Mouse (Mus musculus): ENCODE results near the gene Hoxa10.

The Hoxa10 gene

GRCm38 (mm10) chr6:52262463-52263320 lies 22.0 kb upstream of the Hoxa10 start:
- DNase-seq: peak in 1 of 2 experiments; percentile 48

GRCm38 (mm10) chr6:52261751-52262462 lies 21.3 kb upstream of the Hoxa10 start:
- DNase-seq: no peak

DNA sequence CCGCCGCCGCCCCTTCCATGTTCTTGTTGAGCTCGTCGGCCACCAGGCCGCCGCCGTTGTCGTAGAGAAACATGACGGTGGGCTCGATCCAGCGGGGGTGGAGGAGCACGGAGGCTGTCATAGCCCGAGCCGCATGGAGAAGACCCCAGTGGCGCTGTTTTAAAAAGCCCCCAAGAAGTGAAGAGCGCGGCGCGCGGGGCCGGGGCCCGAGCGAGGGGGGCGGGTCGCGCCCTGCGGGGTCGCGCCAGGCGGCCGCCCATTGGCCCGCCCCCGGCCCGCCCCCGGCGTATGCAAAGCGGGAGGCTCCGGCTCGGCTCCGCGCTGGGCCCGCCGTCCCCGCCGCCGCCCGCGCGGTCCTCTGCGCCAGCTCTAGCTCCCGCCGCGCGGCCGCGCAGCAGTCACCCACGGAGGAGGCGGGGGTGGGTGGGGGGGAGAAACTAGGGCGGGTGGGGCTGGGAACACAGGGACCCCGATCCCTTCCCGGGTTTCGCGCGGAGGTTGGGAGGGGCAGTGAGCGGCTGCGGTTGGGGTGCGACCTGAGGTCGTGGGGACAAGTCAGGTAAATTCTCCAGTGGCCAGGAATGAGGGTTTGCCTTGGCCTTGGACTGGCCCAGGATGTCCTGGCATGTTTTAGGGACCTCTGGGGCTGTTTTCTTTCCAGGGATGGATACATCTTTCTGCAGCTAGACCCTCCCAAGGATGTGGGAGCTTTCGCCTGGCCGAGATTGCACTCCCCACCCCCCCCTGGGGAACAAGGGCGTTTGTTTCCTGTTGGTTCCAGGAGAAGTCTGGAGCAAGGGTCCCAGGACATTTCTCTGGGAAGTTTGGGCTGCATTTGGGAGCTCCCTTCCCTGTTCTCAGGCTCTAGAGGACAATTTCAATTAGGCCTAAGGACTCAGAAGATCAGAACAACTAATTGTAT lies 20.3 kb upstream of the Hoxa10 start, which contains the start of gene Hoxa13:
TSS of gene Hoxa13 (minus strand) at position 227 of the 922 bp plus-strand sequence.
- DNase-seq: peak; percentile 55 to 68

- DNase-seq: peak in 1 of 2 experiments; percentile 55
These were observed 19.2 kb upstream of the Hoxa10 start for GRCm38 (mm10) chr6:52259811-52260261.

DNA sequence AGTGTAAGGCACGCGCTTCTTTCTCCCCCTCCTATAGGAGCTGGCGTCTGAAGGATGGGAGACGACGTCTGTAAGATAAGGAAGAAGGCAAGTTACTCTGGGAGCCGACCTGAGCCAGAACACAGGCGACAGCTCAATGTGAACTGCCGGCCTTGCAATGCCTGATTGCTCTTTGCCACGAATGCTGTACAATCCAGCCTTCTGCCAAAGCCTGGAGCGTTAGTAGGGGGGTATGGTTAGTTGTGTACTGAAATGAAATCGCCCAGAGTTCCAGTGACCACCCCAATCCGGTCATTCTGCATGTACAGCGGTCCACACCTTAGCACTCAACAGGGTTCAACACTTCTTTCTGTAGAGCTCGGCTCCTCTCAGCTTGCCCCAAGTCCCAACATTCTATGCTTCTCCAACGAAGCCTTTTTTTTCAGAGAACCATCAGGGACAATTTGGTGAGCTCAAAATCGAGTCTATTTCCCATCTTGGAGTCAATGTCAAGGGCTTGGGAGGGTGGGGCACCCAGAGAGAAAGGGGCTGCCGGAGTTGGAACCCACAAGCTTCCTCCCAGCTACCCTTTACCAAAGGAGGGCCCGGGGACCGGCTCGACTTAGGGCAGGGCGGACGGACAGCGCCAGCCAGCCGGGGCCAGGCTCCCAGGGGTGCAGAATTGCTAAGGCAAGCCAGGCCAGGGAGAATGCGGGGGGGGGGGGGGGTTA lies 18.6 kb upstream of the Hoxa10 start:
- peak in 1 of 2 experiments; percentile 56 for DNase-seq

DNA sequence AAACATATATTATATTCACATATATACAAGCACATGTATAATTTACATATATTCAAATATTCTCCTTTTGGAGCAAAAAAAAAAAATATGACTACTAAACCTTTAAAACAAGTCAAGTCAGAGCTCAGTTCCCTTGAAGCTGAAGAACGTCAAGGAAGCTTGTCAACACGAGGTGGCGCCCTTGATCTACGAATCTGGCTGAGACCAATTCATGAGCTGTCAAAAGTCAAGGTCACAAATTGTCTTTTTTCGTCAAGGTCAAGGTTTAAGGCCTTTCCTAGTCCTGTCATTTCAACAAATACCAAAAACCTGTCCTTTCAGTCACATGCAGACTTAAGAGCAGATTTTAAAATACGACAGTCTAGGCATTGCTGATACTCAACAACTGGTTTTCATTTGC lies 16.3 kb upstream of the Hoxa10 start:
- DNase-seq: peak; percentile 93 to 94

DNA sequence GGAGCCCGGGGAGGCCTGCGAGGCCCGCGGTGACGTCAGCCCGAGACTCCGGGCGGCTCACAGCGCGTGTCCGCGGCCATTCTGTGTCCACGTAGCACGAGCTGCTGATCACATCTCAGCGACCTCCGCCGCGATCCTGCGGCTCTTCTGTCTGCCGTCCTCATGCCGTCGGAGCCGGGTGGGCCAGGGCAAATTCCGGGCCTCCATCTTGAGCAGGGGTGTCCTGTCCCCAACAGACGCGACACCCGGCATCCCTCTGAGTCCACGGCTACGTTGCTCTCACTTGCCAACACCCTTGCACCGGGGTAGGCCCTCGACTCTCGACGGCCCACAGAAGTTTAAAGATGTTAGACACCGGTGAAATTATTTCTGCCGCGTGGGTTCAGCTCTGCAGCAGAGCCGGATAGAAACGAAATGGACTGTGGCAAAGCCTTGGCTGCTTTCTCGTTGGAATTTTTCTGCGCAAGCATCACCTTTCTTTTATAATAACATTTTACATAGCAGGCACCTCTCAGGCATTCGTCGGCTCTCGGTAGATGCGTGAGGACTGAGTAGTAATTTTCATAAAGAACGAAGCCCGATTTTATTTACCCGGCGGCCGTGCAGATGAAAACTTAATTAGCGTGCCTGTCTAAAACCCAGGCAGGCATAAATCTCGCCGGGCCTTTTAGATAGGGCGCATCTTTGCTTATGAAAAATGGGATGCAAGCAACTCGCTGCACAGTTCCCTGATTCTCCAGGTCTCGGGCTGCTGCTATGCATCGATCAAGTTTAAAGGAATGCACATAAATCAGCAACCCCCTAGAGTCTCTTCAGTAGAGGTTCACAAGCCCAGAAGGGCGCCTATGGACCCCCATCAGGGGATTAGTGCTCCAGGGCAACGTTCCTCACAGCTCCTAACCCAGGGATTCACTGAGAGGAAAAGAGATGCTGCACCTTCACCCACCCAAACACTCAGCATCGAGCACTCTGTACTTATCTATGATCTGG lies 13.2 kb upstream of the Hoxa10 start:
- DNase-seq: peak; percentile 49 to 60

DNA sequence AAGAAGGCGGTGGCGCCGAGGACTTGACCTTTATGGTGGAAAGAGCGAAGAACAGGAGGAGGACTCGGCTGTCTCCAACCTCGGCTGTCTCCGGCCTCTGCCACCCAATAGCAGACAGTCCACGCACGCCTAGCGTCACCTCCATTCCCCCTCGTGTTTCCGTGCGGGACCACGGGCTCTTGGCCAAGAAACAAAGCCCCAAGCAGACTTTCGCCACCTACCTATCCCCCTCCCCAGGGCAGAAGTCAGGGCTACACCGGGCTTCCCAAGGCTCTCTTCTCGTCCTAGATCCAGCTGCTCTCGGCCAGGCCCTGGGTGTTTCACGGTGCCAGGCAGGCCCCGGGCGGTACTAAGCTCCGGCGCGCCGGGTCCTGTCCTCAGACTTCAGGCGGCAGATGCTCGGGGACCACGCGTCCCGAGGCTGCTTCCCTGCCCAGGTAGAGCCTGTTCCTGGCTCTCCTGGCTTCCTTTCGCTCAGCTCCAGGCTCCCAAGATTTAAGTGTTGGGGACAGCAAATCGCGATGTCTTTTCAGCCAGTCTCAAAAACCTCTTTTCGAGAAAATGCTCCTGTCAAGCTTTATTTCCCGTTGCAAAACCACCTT lies 12.2 kb upstream of the Hoxa10 start:
- DNase-seq: peak in 1 of 2 experiments; percentile 55

GRCm38 (mm10) chr6:52252016-52252774 lies 11.5 kb upstream of the Hoxa10 start:
- DNase-seq: no peak

DNA sequence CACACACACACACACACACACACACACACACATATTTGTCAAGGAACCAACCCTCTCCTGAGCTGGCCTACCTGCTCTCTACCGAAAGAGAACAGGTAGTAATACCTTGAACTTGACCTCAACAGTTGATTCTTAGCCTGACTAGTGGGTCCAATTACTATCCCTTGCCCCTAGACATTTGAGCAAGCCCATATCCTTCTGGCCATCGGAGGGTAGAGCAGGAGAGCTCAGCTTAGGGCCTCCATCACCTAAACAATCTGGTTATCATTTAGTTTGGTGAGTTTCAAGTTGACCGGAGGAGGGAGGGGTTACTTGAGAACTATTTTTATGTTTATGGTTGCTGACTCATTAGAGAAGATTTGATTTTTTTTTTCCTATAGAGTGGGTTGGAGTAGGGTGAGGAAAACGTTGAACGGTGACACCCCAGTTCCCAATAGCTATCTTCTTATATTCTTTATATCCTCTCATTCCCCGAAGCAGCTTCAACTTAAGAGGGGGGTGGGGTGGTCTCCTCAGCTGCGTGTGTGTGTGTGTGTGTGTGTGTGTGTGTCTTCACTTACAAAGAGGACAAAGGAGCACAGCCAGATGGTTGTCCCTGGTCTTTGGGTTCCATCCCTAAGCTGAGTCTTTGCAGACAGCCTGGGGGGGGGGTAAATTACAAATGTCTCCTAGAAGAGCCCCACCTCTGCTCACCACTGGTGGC lies 10.7 kb upstream of the Hoxa10 start:
- no peak for DNase-seq

- no peak for DNase-seq
These were observed 9.2 kb upstream of the Hoxa10 start for GRCm38 (mm10) chr6:52249826-52250225.

GRCm38 (mm10) chr6:52249415-52249738 lies 8.7 kb upstream of the Hoxa10 start:
- DNase-seq: no peak

- peak; percentile 57 to 71 for DNase-seq
These were observed 8.2 kb upstream of the Hoxa10 start for GRCm38 (mm10) chr6:52248638-52249414.

GRCm38 (mm10) chr6:52247766-52248637 lies 7.3 kb upstream of the Hoxa10 start:
- peak; percentile 62 to 76 for DNase-seq

DNA sequence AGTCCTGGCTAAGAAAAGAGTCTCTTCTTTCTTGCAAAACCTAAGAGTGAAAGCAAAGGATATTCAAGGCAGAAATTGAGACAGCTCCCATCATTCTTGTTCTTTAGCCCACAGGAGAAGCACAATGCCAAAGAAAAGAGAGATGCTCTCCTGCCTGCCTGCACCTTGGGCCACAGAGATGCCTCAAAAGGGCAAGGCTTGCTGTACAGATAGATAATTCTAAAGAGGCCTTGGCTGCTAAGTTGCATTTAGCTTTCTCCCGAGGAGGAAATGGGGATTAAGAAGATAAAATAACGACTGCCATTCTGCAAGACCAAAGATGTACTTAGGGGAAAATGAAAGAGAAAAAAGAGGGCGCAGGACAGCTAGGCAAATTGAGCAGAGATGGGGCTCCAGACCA lies 6.3 kb upstream of the Hoxa10 start:
- peak; percentile 17 to 49 for DNase-seq

DNA sequence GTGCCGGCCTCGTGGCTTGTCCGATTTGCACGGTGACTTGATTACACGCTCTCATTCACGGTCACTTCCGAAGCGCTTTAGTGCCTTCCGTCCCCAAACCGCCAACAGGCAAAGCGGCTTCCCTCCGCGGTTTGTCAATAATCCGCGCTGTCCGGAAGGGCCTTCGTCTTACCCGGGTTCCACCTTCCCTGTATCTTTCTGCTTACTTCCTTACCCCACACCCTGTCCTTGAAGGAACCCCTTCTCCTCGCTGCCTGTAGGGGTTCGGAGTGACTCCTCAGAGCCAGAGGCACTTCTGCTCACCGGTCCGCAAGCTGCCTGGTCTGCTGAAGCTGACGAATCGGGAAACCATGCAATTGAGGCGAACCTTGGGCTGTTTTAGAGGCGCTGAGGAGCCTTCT lies 5.7 kb upstream of the Hoxa10 start:
- DNase-seq: peak; percentile 70 to 78

DNA sequence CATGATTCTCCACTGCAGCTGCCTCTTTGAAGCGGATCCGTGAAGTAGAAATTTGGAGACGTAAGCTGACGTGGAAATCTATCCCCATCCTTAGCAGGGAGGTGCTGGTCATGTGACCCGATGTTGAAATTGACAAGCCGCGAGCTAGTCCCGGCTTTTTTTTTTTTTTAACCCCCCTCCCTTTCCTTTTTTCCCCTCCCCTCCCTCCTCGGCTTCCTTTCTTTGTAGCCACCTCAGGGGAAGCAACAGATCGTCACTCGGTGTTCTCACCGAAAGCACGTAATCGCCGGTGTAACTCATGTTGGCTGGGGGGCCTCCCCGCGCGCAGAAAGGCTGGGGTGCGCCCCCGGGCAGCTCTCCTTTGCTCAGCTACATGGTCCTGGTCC lies 5.1 kb upstream of the Hoxa10 start, which contains the start of gene Hoxa11:
TSS of gene Hoxa11 (minus strand) at position 54 of the 386 bp plus-strand sequence.
- DNase-seq: peak; percentile 62 to 80
